Mouse (Mus musculus) small intestine, adult 2 months (tissue): ENCODE measurements around the gene Fggy. TPM values are rescaled to one million over a fixed set of nuclear protein-coding genes. Genes with fewer than 3 reads are reported as not detected.

ENCODE experiments used
- H3K27ac ChIP-seq: fragments of 200-500 bp; 2 replicates; pipeline ENCODE4 v1.5.1; 2012; ENCODE audit warnings: low read depth, low read length, control low read depth, inconsistent platforms; ENCODE audit not compliant: insufficient read depth
- H3K27me3 ChIP-seq: fragments of 200-500 bp; 2 replicates; pipeline ENCODE4 v1.6.1; 2012; ENCODE audit warnings: mild to moderate bottlenecking, moderate library complexity, low read length, inconsistent platforms; ENCODE audit not compliant: control insufficient read depth, insufficient read depth
- H3K36me3 ChIP-seq: fragments of 200-500 bp; 2 replicates; pipeline ENCODE4 v1.6.1; 2012; ENCODE audit warnings: mild to moderate bottlenecking, low read length, control low read depth, inconsistent platforms; ENCODE audit not compliant: control insufficient read depth, insufficient read depth
- H3K4me1 ChIP-seq: fragments of 200-500 bp; 2 replicates; pipeline ENCODE4 v1.6.1; 2012; ENCODE audit warnings: low read length, inconsistent platforms, mixed read lengths; ENCODE audit not compliant: control insufficient read depth, insufficient read depth, insufficient read length
- H3K4me3 ChIP-seq: fragments of 200-500 bp; 2 replicates; pipeline ENCODE4 v1.5.1; 2012; ENCODE audit warnings: low read depth, mild to moderate bottlenecking, control low read depth, inconsistent platforms, low read length, moderate library complexity
- CTCF ChIP-seq: fragments of 200-500 bp; IDR thresholded peaks from 2 replicates; pipeline ENCODE4 v1.5.1; 2012; ENCODE audit warnings: low read depth, mild to moderate bottlenecking, control low read depth, inconsistent platforms, low read length, moderate library complexity, mixed read lengths; ENCODE audit not compliant: insufficient replicate concordance, insufficient read length; ENCODE audit errors: extremely low read depth
- POLR2A ChIP-seq: fragments of 200-500 bp; IDR thresholded peaks from 2 replicates; pipeline ENCODE4 v1.6.1; 2012; ENCODE audit warnings: low read depth, mild to moderate bottlenecking, control low read depth, inconsistent platforms, low read length, moderate library complexity
- WGBS: fragments of 180-500 bp; shearing (Covaris S2); methylation state at CpG from one replicate; pipeline ENCODE4 v1.1.7; 2018; 5-methylcytosine and 5-hydroxymethylcytosine counted together
- polyA plus RNA-seq: library from polyadenylated mRNA; depleted of rRNA; stranded (reverse); fragments of >200 nt; gene quantifications from 2 replicates; pipeline ENCODE4 v1.2.3, GENCODE M21; 2012

Gene Fggy
- polyA plus RNA-seq, 1 experiment, result 0.52 TPM

- no peaks in the 10 kb centered on the region for H3K27me3 ChIP-seq
- H3K36me3 ChIP-seq, result no peaks in the 10 kb centered on the region
- H3K4me3 ChIP-seq, result no peak overlapping the region
- H3K4me1 ChIP-seq, result no peaks in the 10 kb centered on the region
- WGBS, result 62% methylated on average over 2 of the region's 2 CpGs
- TF ChIP-seq CTCF, result no peak
- no peak for TF ChIP-seq POLR2A
- H3K27ac ChIP-seq, result no peak overlapping the region
Observed at GRCm38 (mm10) chr4:95909689-95910654, 352.7 kb downstream of the Fggy start.

- WGBS, result 95% methylated on average over 1 of the region's 1 CpGs
- no peak for TF ChIP-seq POLR2A
- TF ChIP-seq CTCF, result no peak
- H3K27ac ChIP-seq, result no peak overlapping the region
Observed at GRCm38 (mm10) chr4:95913026-95913425, 355.7 kb downstream of the Fggy start.

GRCm38 (mm10) chr4:95915628-95916579 is 358.6 kb downstream of the Fggy start:
- WGBS, result 86% methylated on average over 8 of the region's 8 CpGs
- H3K4me1 ChIP-seq, result no peaks in the 10 kb centered on the region
- H3K27me3 ChIP-seq, result no peaks in the 10 kb centered on the region
- TF ChIP-seq POLR2A (no peak), CTCF (no peak)
- H3K4me3 ChIP-seq, result no peak overlapping the region
- H3K36me3 ChIP-seq, result no peaks in the 10 kb centered on the region
- H3K27ac ChIP-seq, result no peak overlapping the region

More at GRCm38 (mm10) chr4:95913026-95913425, 355.7 kb downstream of the Fggy start:
- Histone ChIP-seq H3K4me1 (no peaks in the 10 kb centered on the region), H3K27me3 (no peaks in the 10 kb centered on the region), H3K36me3 (no peaks in the 10 kb centered on the region), H3K4me3 (no peak overlapping the region)

- no peaks in the 10 kb centered on the region for H3K4me1 ChIP-seq
- no peaks in the 10 kb centered on the region for H3K27me3 ChIP-seq
- H3K4me3 ChIP-seq, result no peak overlapping the region
- 84% methylated on average over 6 of the region's 6 CpGs for WGBS
- no peak overlapping the region for H3K27ac ChIP-seq
- TF ChIP-seq POLR2A (no peak), CTCF (no peak)
- H3K36me3 ChIP-seq, result no peaks in the 10 kb centered on the region
Observed at GRCm38 (mm10) chr4:95917703-95918102, 360.4 kb downstream of the Fggy start.

- WGBS, result 35% methylated on average over 4 of the region's 4 CpGs
- Histone ChIP-seq H3K27ac (no peak overlapping the region), H3K36me3 (no peaks in the 10 kb centered on the region), H3K4me3 (no peak overlapping the region), H3K4me1 (no peaks in the 10 kb centered on the region; the same call in 1 of the 2 replicates), H3K27me3 (no peaks in the 10 kb centered on the region)
- TF ChIP-seq POLR2A (no peak), CTCF (no peak)
Observed at GRCm38 (mm10) chr4:95920448-95920847, 363.1 kb downstream of the Fggy start.

- H3K27me3 ChIP-seq, result no peaks in the 10 kb centered on the region
- TF ChIP-seq CTCF (peak; percentile 83; the same call in 1 of the 2 replicates), POLR2A (no peak)
- H3K4me1 ChIP-seq, result peaks cover 4% of the 10 kb centered on the region
- H3K36me3 ChIP-seq, result no peaks in the 10 kb centered on the region
- H3K4me3 ChIP-seq, result no peak overlapping the region
- WGBS, result 5% methylated on average over 7 of the region's 7 CpGs
- no peak overlapping the region for H3K27ac ChIP-seq
Observed at GRCm38 (mm10) chr4:95924210-95925184, 367.2 kb downstream of the Fggy start.
